Mouse (Mus musculus) E14TG2a.4 (cell line): ENCODE results near the gene Rsf1.

Experiments
- CTCF ChIP-seq: conservative IDR thresholded peaks from 2 replicates; pipeline ENCODE4 v1.5.1; 2014; ENCODE audit warnings: low read length
- NANOG ChIP-seq: IDR thresholded peaks from 2 replicates; pipeline ENCODE4 v1.6.1; 2014; ENCODE audit warnings: borderline replicate concordance, low read length, mixed read lengths
- POU5F1 ChIP-seq: IDR thresholded peaks from 2 replicates; pipeline ENCODE4 v1.6.1; 2014; ENCODE audit warnings: low read length, borderline replicate concordance

DNA sequence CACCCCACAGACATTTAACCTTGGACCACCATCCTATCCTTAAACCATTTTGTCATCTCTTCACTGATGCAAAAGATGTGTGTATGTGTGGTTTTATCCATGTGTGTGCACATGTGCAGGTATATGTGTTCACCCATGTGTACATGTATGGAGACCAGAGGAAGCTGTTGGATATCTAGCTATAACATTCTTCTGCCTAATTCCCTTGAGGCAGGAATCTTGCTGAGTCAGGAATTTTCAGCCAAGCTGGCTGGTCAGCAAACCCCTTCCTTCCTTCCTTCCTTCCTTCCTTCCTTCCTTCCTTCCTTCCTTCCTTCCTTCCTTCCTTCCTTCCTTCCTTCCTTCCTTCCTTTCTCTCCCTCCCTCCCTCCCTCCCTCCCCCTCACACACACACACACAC, 43.7 kb downstream of the Rsf1 start:
- TF ChIP-seq CTCF (no peak), POU5F1 (no peak), NANOG (no peak)
